Mouse (Mus musculus): ENCODE measurements around the gene Dennd2c. TPM values are rescaled to one million over a fixed set of nuclear protein-coding genes. Genes with fewer than 3 reads are reported as not detected.

Gene Dennd2c
- 5.0 and 5.5 TPM in 2 replicates for polyA plus RNA-seq (2015; fragmentation: Nextera tagmentation; extraction: Ambion mirVana)

- ATAC-seq (ENCODE audit: borderline replicate concordance, extremely low read depth, low FRiP score, low TSS enrichment) = peak; percentile 98
- H3K36me3 ChIP-seq = no peaks in the 10 kb centered on the region
- peak within 1 kb of the TSS; percentile 76 for H3K9ac ChIP-seq
- peak within 1 kb of the TSS; percentile 88 for H3K27ac ChIP-seq
- H3K4me2 ChIP-seq = peak within 1 kb of the TSS; percentile 97
- WGBS = under 1% methylated on average over 72 of the region's 72 CpGs
- no peaks in the 10 kb centered on the region for H3K27me3 ChIP-seq
- H3K9me3 ChIP-seq = no peaks in the 10 kb centered on the region
- H3K4me1 ChIP-seq = peaks cover 7% of the 10 kb centered on the region
- H3K4me3 ChIP-seq = peak within 1 kb of the TSS; percentile 89
These were observed at the start of gene Dennd2c for GRCm38 (mm10) chr3:103102454-103103390. Gene Dennd2c (plus strand): TSS chr3:103102604.

GRCm38 (mm10) chr3:103056016-103056595 is 46.3 kb upstream of the Dennd2c start:
- Histone ChIP-seq H3K9me3 (no peaks in the 10 kb centered on the region), H3K9ac (no peak overlapping the region), H3K4me1 (peaks cover 10% of the 10 kb centered on the region; the same call in 1 of the 2 replicates), H3K4me2 (no peak overlapping the region), H3K4me3 (no peak overlapping the region), H3K36me3 (peaks cover 61% of the 10 kb centered on the region), H3K27me3 (no peaks in the 10 kb centered on the region), H3K27ac (no peak overlapping the region)
- 85% methylated on average over 5 of the region's 5 CpGs for WGBS
- ATAC-seq (ENCODE audit: borderline replicate concordance, extremely low read depth, low FRiP score, low TSS enrichment) = no peak

- Histone ChIP-seq H3K4me3 (peak overlapping the region; percentile 66), H3K36me3 (peaks cover 64% of the 10 kb centered on the region), H3K27ac (peak overlapping the region; percentile 96; the same call in 1 of the 2 replicates), H3K4me2 (peak overlapping the region; percentile 72), H3K27me3 (no peaks in the 10 kb centered on the region), H3K9me3 (no peaks in the 10 kb centered on the region), H3K9ac (peak overlapping the region; percentile 76), H3K4me1 (peaks cover 10% of the 10 kb centered on the region; the same call in 1 of the 2 replicates)
- 3% methylated on average over 10 of the region's 10 CpGs for WGBS
- ATAC-seq (ENCODE audit: borderline replicate concordance, extremely low read depth, low FRiP score, low TSS enrichment) = peak; percentile 36; the same call in 1 of the 2 replicates
These were observed 44.7 kb upstream of the Dennd2c start for GRCm38 (mm10) chr3:103057752-103058151.

GRCm38 (mm10) chr3:103058207-103059157 is 43.9 kb upstream of the Dennd2c start, which contains the start of gene Nras:
Gene Nras (plus strand): TSS chr3:103058285.
- Histone ChIP-seq H3K27ac (peak within 1 kb of the TSS; percentile 96), H3K27me3 (no peaks in the 10 kb centered on the region), H3K4me2 (peak within 1 kb of the TSS; percentile 72), H3K4me3 (peak within 1 kb of the TSS; percentile 66), H3K36me3 (peaks cover 65% of the 10 kb centered on the region), H3K4me1 (peaks cover 10% of the 10 kb centered on the region; the same call in 1 of the 2 replicates), H3K9me3 (no peaks in the 10 kb centered on the region), H3K9ac (peak within 1 kb of the TSS; percentile 76)
- WGBS = 1% methylated on average over 46 of the region's 46 CpGs
- peak; percentile 98 for ATAC-seq (ENCODE audit: borderline replicate concordance, extremely low read depth, low FRiP score, low TSS enrichment)

- no peak for ATAC-seq (ENCODE audit: borderline replicate concordance, extremely low read depth, low FRiP score, low TSS enrichment)
- no peaks in the 10 kb centered on the region for H3K4me1 ChIP-seq
- H3K27me3 ChIP-seq = no peaks in the 10 kb centered on the region
- 81% methylated on average over 8 of the region's 8 CpGs for WGBS
- peaks cover 63% of the 10 kb centered on the region for H3K36me3 ChIP-seq
- H3K4me3 ChIP-seq = no peak overlapping the region
- no peak overlapping the region for H3K27ac ChIP-seq
- H3K9me3 ChIP-seq = no peaks in the 10 kb centered on the region
- no peak overlapping the region for H3K9ac ChIP-seq
- H3K4me2 ChIP-seq = no peak overlapping the region
These were observed 35.5 kb upstream of the Dennd2c start for GRCm38 (mm10) chr3:103066927-103067326.

GRCm38 (mm10) chr3:103068971-103069370 is 33.4 kb upstream of the Dennd2c start:
- Histone ChIP-seq H3K9me3 (no peaks in the 10 kb centered on the region), H3K4me3 (no peak overlapping the region), H3K9ac (no peak overlapping the region), H3K27me3 (no peaks in the 10 kb centered on the region), H3K4me2 (no peak overlapping the region), H3K27ac (no peak overlapping the region), H3K4me1 (no peaks in the 10 kb centered on the region), H3K36me3 (peaks cover 43% of the 10 kb centered on the region)
- 94% methylated on average over 6 of the region's 6 CpGs for WGBS
- ATAC-seq (ENCODE audit: borderline replicate concordance, extremely low read depth, low FRiP score, low TSS enrichment) = no peak

- H3K27ac ChIP-seq = no peak within 1 kb of the TSS
- H3K4me1 ChIP-seq = no peaks in the 10 kb centered on the region
- no peak within 1 kb of the TSS for H3K9ac ChIP-seq
- peaks cover 4% of the 10 kb centered on the region for H3K36me3 ChIP-seq
- WGBS = 48% methylated on average over 5 of the region's 5 CpGs
- H3K4me3 ChIP-seq = no peak within 1 kb of the TSS
- ATAC-seq (ENCODE audit: borderline replicate concordance, extremely low read depth, low FRiP score, low TSS enrichment) = no peak
- H3K9me3 ChIP-seq = no peaks in the 10 kb centered on the region
- H3K27me3 ChIP-seq = no peaks in the 10 kb centered on the region
- H3K4me2 ChIP-seq = no peak within 1 kb of the TSS
These were observed 28.6 kb upstream of the Dennd2c start, which contains the start of gene Ampd1 for GRCm38 (mm10) chr3:103073771-103074170. Gene Ampd1 (plus strand): TSS chr3:103074014.

- ATAC-seq (ENCODE audit: borderline replicate concordance, extremely low read depth, low FRiP score, low TSS enrichment) = no peak
- H3K9me3 ChIP-seq = no peaks in the 10 kb centered on the region
- H3K4me2 ChIP-seq = no peak overlapping the region
- no peaks in the 10 kb centered on the region for H3K27me3 ChIP-seq
- no peak overlapping the region for H3K9ac ChIP-seq
- no peaks in the 10 kb centered on the region for H3K36me3 ChIP-seq
- no peak overlapping the region for H3K27ac ChIP-seq
- H3K4me1 ChIP-seq = no peaks in the 10 kb centered on the region
- no peak overlapping the region for H3K4me3 ChIP-seq
- 80% methylated on average over 9 of the region's 9 CpGs for WGBS
These were observed 26.5 kb upstream of the Dennd2c start for GRCm38 (mm10) chr3:103075871-103076270.

GRCm38 (mm10) chr3:103076476-103076875 is 25.9 kb upstream of the Dennd2c start:
- Histone ChIP-seq H3K9me3 (no peaks in the 10 kb centered on the region), H3K4me3 (no peak overlapping the region), H3K27ac (no peak overlapping the region), H3K27me3 (no peaks in the 10 kb centered on the region), H3K9ac (no peak overlapping the region), H3K36me3 (no peaks in the 10 kb centered on the region), H3K4me1 (no peaks in the 10 kb centered on the region), H3K4me2 (no peak overlapping the region)
- ATAC-seq (ENCODE audit: borderline replicate concordance, extremely low read depth, low FRiP score, low TSS enrichment) = no peak
- 81% methylated on average over 9 of the region's 9 CpGs for WGBS

- no peaks in the 10 kb centered on the region for H3K27me3 ChIP-seq
- H3K27ac ChIP-seq = no peak overlapping the region
- no peaks in the 10 kb centered on the region for H3K9me3 ChIP-seq
- no peak overlapping the region for H3K4me3 ChIP-seq
- H3K4me1 ChIP-seq = no peaks in the 10 kb centered on the region
- no peak overlapping the region for H3K4me2 ChIP-seq
- 86% methylated on average over 9 of the region's 9 CpGs for WGBS
- no peak overlapping the region for H3K9ac ChIP-seq
- no peaks in the 10 kb centered on the region for H3K36me3 ChIP-seq
- no peak for ATAC-seq (ENCODE audit: borderline replicate concordance, extremely low read depth, low FRiP score, low TSS enrichment)
These were observed 23.1 kb upstream of the Dennd2c start for GRCm38 (mm10) chr3:103079301-103079700.

- Histone ChIP-seq H3K4me1 (no peaks in the 10 kb centered on the region), H3K4me3 (no peak overlapping the region), H3K36me3 (no peaks in the 10 kb centered on the region), H3K9me3 (no peaks in the 10 kb centered on the region), H3K4me2 (no peak overlapping the region), H3K27me3 (no peaks in the 10 kb centered on the region), H3K9ac (no peak overlapping the region), H3K27ac (no peak overlapping the region)
- 61% methylated on average over 11 of the region's 11 CpGs for WGBS
- ATAC-seq (ENCODE audit: borderline replicate concordance, extremely low read depth, low FRiP score, low TSS enrichment) = no peak
These were observed 21.4 kb upstream of the Dennd2c start for GRCm38 (mm10) chr3:103081051-103081450.
